Mouse (Mus musculus) forebrain, embryonic 11.5 days (tissue): ENCODE measurements around the gene Avpr2. TPM values are rescaled to one million over a fixed set of nuclear protein-coding genes. Genes with fewer than 3 reads are reported as not detected.
A peak's percentile ranks its signal among the peaks of the same experiment; 100 is the strongest.

Experiments
- ATAC-seq: fragments of 200-750 bp; cut with Nextera tagmentation; replicated peaks from 2 replicates; pipeline ENCODE4 v1.8.0; 2017; ENCODE audit warnings: moderate TSS enrichment; ENCODE audit not compliant: low FRiP score
- DNase-seq: peaks from one replicate; pipeline ENCODE4 v3.0.0-alpha.2; 2017; ENCODE audit warnings: low spot score
- H3K27ac ChIP-seq: fragments of 300-500 bp; sonication (generic); 2 replicates; pipeline ENCODE4 v1.5.1; 2014; ENCODE audit warnings: low read depth, low read length
- H3K27me3 ChIP-seq: fragments of 300-500 bp; sonication (generic); 2 replicates; pipeline ENCODE4 v1.6.1; 2014; ENCODE audit warnings: mild to moderate bottlenecking, low read length, mixed read lengths; ENCODE audit not compliant: control insufficient read depth, insufficient read depth
- H3K36me3 ChIP-seq: fragments of 300-500 bp; sonication (generic); 2 replicates; pipeline ENCODE4 v1.6.1; 2014; ENCODE audit warnings: mild to moderate bottlenecking, low read length, moderate library complexity, mixed read lengths; ENCODE audit not compliant: control insufficient read depth, insufficient read depth
- H3K4me1 ChIP-seq: fragments of 300-500 bp; sonication (generic); replicated peaks from 2 replicates; pipeline ENCODE4 v1.6.1; 2014; ENCODE audit warnings: low read length, mixed read lengths; ENCODE audit not compliant: control insufficient read depth, insufficient read depth
- H3K4me2 ChIP-seq: fragments of 300-500 bp; sonication (generic); 2 replicates; pipeline ENCODE4 v1.6.1; 2014; ENCODE audit warnings: low read depth, mild to moderate bottlenecking, low read length, moderate library complexity, mixed read lengths; ENCODE audit not compliant: severe bottlenecking
- H3K4me3 ChIP-seq: fragments of 300-500 bp; sonication (generic); 2 replicates; pipeline ENCODE4 v1.5.1; 2014; ENCODE audit warnings: low read depth, low read length
- H3K9ac ChIP-seq: fragments of 300-500 bp; sonication (generic); 2 replicates; pipeline ENCODE4 v1.6.1; 2014; ENCODE audit warnings: low read length
- H3K9me3 ChIP-seq: fragments of 300-500 bp; sonication (generic); 2 replicates; pipeline ENCODE4 v1.6.1; 2016; ENCODE audit warnings: low read length, mixed read lengths; ENCODE audit not compliant: control insufficient read depth
- WGBS: fragments of 180-500 bp; shearing (Covaris S2); extraction: QIAGEN DNeasy Blood & Tissue Kit; methylation state at CpG from one replicate; pipeline ENCODE4 v1.1.7; 2014; 5-methylcytosine and 5-hydroxymethylcytosine counted together
- polyA plus RNA-seq: library from polyadenylated mRNA; unstranded; fragments of >200 nt; fragmentation: Nextera tagmentation; extraction: Ambion mirVana; gene quantifications from 2 replicates; pipeline ENCODE4 v1.2.1, GENCODE M21; 2014

Gene Avpr2
- polyA plus RNA-seq, 1 experiment from 2014 or later = not detected

DNA sequence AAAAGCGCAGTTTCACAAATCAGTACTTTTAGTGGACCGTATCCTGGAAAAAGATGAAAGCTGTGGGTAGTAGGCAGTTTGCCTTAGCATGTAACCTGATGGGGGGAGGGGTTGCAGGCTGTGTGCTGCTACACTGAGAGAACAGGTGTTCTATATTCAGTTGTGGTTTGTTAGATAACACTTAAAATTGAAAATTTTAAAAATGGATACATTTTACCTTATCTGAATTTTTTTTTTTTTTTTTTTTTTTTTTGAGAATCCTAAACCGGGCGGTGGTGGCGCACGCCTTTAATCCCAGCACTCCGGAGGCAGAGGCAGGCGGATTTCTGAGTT is 30.6 kb downstream of the Avpr2 start:
- WGBS = 78% methylated on average over 8 of the region's 8 CpGs
- no peaks in the 10 kb centered on the region for H3K36me3 ChIP-seq
- H3K4me2 ChIP-seq = peak overlapping the region; percentile 61
- DNase-seq = no peak
- peak overlapping the region; percentile 65; the same call in 1 of the 2 replicates for H3K27ac ChIP-seq
- H3K9ac ChIP-seq = peak overlapping the region; percentile 47; the same call in 1 of the 2 replicates
- H3K9me3 ChIP-seq = no peaks in the 10 kb centered on the region
- peak overlapping the region; percentile 50 for H3K4me3 ChIP-seq
- 0 out of 2 replicates have a peak, but pooled peaks have one; percentile 3 for ATAC-seq
- H3K4me1 ChIP-seq = no peaks in the 10 kb centered on the region
- H3K27me3 ChIP-seq = no peaks in the 10 kb centered on the region

DNA sequence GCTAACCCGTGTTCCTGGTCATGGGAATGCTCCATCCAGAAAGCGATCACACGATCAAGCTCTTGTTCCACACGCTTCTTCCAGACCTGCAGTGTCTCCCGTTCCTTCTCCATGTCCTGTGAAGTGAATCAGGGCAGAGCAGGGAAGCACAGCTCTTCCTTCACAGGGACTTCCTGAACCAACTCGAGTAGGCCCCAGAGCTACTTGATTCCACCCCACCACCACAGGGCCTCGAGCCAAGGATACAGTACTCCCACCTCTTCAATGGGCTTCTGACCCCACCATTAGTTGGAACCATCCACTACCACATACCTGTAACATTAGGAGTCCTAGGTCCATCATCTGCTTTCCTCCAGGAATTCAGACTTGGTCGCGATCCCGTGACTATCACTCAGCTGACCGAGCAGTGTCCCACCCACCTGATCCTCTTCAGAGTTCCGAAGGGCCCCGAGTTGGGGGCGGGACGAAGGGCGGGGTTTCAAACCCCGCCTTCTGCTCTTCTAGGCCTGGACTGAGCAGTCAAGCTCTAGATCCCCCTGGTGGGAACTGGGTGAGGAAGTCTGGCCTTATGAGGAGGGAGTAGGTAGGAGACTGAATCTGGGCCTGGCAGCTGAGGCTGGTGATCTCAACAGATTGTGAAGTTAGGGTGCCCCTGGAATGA is 38.6 kb downstream of the Avpr2 start, which contains the start of gene Renbp:
Gene Renbp, minus strand, starts transcription at position 449 of the 661 bp plus-strand sequence.
- H3K4me2 ChIP-seq = 0 out of 2 replicates have a peak within 1 kb of the TSS, but pooled peaks have one; percentile 21
- WGBS = 42% methylated on average over 17 of the region's 17 CpGs
- no peaks in the 10 kb centered on the region for H3K4me1 ChIP-seq
- no peak within 1 kb of the TSS; the same call in 1 of the 2 replicates for H3K4me3 ChIP-seq
- no peak within 1 kb of the TSS for H3K9ac ChIP-seq
- no peaks in the 10 kb centered on the region for H3K9me3 ChIP-seq
- peak; percentile 73 for ATAC-seq
- H3K27ac ChIP-seq = no peak within 1 kb of the TSS
- H3K36me3 ChIP-seq = no peaks in the 10 kb centered on the region
- H3K27me3 ChIP-seq = no peaks in the 10 kb centered on the region
- peak; percentile 69 for DNase-seq

DNA sequence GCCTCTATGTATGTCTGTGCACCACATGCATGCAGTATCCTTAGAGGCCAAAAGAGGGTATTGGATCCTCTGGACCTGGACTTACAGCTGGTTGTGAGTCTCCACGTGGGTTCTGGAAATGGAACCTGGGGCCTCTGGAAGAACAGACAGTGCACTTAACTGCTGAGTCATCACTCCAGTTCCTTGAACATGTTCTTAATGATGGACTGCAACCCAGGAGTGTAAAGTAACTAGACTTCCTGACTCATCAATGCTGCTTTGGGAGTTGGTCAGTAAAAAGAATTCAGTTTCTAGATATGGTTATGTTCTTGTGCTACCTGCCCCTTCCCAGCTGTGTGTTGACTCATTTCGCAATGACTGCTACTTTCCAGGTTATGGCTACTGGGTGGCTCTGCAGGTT is 40.0 kb downstream of the Avpr2 start:
- no peak for ATAC-seq
- H3K4me2 ChIP-seq = no peak overlapping the region
- no peak overlapping the region for H3K9ac ChIP-seq
- H3K4me3 ChIP-seq = no peak overlapping the region
- no peaks in the 10 kb centered on the region for H3K36me3 ChIP-seq
- H3K27ac ChIP-seq = no peak overlapping the region
- no peaks in the 10 kb centered on the region for H3K9me3 ChIP-seq
- DNase-seq = no peak
- no peaks in the 10 kb centered on the region for H3K27me3 ChIP-seq
- 76% methylated on average over 2 of the region's 2 CpGs for WGBS
- H3K4me1 ChIP-seq = no peaks in the 10 kb centered on the region

GRCm38 (mm10) chrX:73941860-73942259 is 50.0 kb downstream of the Avpr2 start:
- Histone ChIP-seq H3K9ac (no peak overlapping the region), H3K4me2 (no peak overlapping the region), H3K27ac (no peak overlapping the region), H3K4me3 (no peak overlapping the region), H3K9me3 (no peaks in the 10 kb centered on the region), H3K4me1 (no peaks in the 10 kb centered on the region), H3K36me3 (peaks cover 6% of the 10 kb centered on the region; the same call in 1 of the 2 replicates), H3K27me3 (no peaks in the 10 kb centered on the region)
- 91% methylated on average over 2 of the region's 2 CpGs for WGBS
- DNase-seq (no peak), ATAC-seq (no peak)

DNA sequence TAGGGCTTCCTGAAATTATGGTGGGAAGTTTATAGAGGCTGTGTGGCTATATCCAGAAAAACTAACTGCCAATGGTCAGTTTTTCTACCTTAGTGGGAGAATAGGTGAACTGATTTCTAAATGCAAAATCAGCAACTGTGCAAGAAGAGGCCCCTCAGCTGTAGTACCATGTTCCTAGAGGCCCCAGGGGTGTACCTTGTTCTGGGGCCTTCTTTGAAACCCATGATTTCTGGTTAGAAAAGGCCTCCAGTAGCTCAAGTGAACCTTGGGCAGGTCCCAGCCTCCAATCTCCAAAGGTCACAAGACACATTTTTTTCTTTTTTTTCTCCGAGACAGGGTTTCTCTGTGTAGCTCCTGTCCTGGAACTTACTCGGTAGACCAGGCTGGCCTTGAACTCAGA is 50.4 kb downstream of the Avpr2 start:
- no peak for ATAC-seq

More for the DNA sequence above, 50.4 kb downstream of the Avpr2 start:
- Histone ChIP-seq H3K27me3 (no peaks in the 10 kb centered on the region), H3K4me2 (no peak overlapping the region), H3K4me1 (no peaks in the 10 kb centered on the region), H3K9ac (no peak overlapping the region), H3K27ac (no peak overlapping the region), H3K4me3 (no peak overlapping the region), H3K9me3 (no peaks in the 10 kb centered on the region), H3K36me3 (peaks cover 6% of the 10 kb centered on the region; the same call in 1 of the 2 replicates)
- 96% methylated on average over 2 of the region's 2 CpGs for WGBS
- no peak for DNase-seq

Other genes starting within 250 kb of the Avpr2 start
- gene Pnck, start 232.0 kb upstream of the Avpr2 start, polyA plus RNA-seq = 11.1 and 17.4 TPM in 2 replicates
- gene Slc6a8, start 219.0 kb upstream of the Avpr2 start, polyA plus RNA-seq = 7.5 and 9.0 TPM in 2 replicates
- gene Bcap31, start 175.9 kb upstream of the Avpr2 start, polyA plus RNA-seq = 128 and 135 TPM in 2 replicates
- 8.9 and 10.7 TPM in 2 replicates for gene Abcd1, start 175.5 kb upstream of the Avpr2 start, polyA plus RNA-seq
- gene Plxnb3, start 135.0 kb upstream of the Avpr2 start, polyA plus RNA-seq = 0.07 and 0.11 TPM in 2 replicates
- gene Srpk3, start 117.7 kb upstream of the Avpr2 start, polyA plus RNA-seq = 1.1 and 1.8 TPM in 2 replicates
- 170 and 190 TPM in 2 replicates for gene Idh3g, start 105.2 kb upstream of the Avpr2 start, polyA plus RNA-seq
- 109 and 120 TPM in 2 replicates for gene Ssr4, start 105.1 kb upstream of the Avpr2 start, polyA plus RNA-seq
- 1.3 and 1.9 TPM in 2 replicates for gene Pdzd4, start 67.1 kb upstream of the Avpr2 start, polyA plus RNA-seq
- 24.0 and 27.2 TPM in 2 replicates for gene L1cam, start 4.0 kb downstream of the Avpr2 start, polyA plus RNA-seq
- 1.7 and 2.0 TPM in 2 replicates for gene Arhgap4, start 29.8 kb downstream of the Avpr2 start, polyA plus RNA-seq
- gene Naa10, start 29.8 kb downstream of the Avpr2 start, polyA plus RNA-seq = 134 and 137 TPM in 2 replicates
- gene Renbp, start 38.7 kb downstream of the Avpr2 start, polyA plus RNA-seq = 12.3 and 14.4 TPM in 2 replicates
- gene Hcfc1, start 74.3 kb downstream of the Avpr2 start, polyA plus RNA-seq = 90.6 and 92.2 TPM in 2 replicates
- gene Irak1, start 131.8 kb downstream of the Avpr2 start, polyA plus RNA-seq = 49.1 and 56.7 TPM in 2 replicates
- not detected in 2 replicates for gene Opn1mw, start 235.4 kb downstream of the Avpr2 start, polyA plus RNA-seq
- 17.0 and 19.8 TPM in 2 replicates for gene Mecp2, start 243.3 kb downstream of the Avpr2 start, polyA plus RNA-seq